Mouse (Mus musculus): ENCODE measurements around the gene Anp32b.
A peak's percentile ranks its signal among the peaks of the same experiment; 100 is the strongest.

Gene Anp32b

GRCm38 (mm10) chr4:46452855-46453719, 2.4 kb downstream of the Anp32b start:
- no peak for DNase-seq

GRCm38 (mm10) chr4:46454097-46454864, 3.6 kb downstream of the Anp32b start:
- DNase-seq, result no peak

GRCm38 (mm10) chr4:46456762-46457161, 6.1 kb downstream of the Anp32b start:
- DNase-seq, result no peak

GRCm38 (mm10) chr4:46457186-46457585, 6.5 kb downstream of the Anp32b start:
- DNase-seq, result no peak

- no peak for DNase-seq
These were observed 7.7 kb downstream of the Anp32b start for GRCm38 (mm10) chr4:46458411-46458810.

- DNase-seq, result peak; percentile 30
These were observed 12.6 kb downstream of the Anp32b start for GRCm38 (mm10) chr4:46463130-46463830.

GRCm38 (mm10) chr4:46465740-46466139, 15.0 kb downstream of the Anp32b start:
- DNase-seq, result no peak

- DNase-seq, result no peak
These were observed 24.4 kb downstream of the Anp32b start for GRCm38 (mm10) chr4:46475101-46475500.

GRCm38 (mm10) chr4:46479081-46479480, 28.4 kb downstream of the Anp32b start:
- no peak for DNase-seq

GRCm38 (mm10) chr4:46485696-46486417, 35.2 kb downstream of the Anp32b start:
- peak; percentile 65 for DNase-seq

- peak; percentile 57 for DNase-seq
These were observed 36.6 kb downstream of the Anp32b start for GRCm38 (mm10) chr4:46487348-46487747.

- DNase-seq, result peak; percentile 93
These were observed 38.6 kb downstream of the Anp32b start, which contains the start of gene Nans for GRCm38 (mm10) chr4:46489028-46489925. Gene Nans (plus strand): TSS chr4:46489248.

- DNase-seq, result no peak
These were observed 42.4 kb downstream of the Anp32b start for GRCm38 (mm10) chr4:46493071-46493470.

- DNase-seq, result no peak
These were observed 44.8 kb downstream of the Anp32b start for GRCm38 (mm10) chr4:46495543-46495942.

- peak; percentile 76 for DNase-seq
These were observed 46.7 kb downstream of the Anp32b start for GRCm38 (mm10) chr4:46497286-46497892.

GRCm38 (mm10) chr4:46498511-46498910, 47.8 kb downstream of the Anp32b start:
- DNase-seq, result no peak

- peak; percentile 51 for DNase-seq
These were observed 48.3 kb downstream of the Anp32b start for GRCm38 (mm10) chr4:46498976-46499375.

- DNase-seq, result no peak
These were observed 52.2 kb downstream of the Anp32b start for GRCm38 (mm10) chr4:46502606-46503502.

GRCm38 (mm10) chr4:46503881-46504280, 53.2 kb downstream of the Anp32b start:
- DNase-seq, result no peak

Data from kidney, adult 18-20 months (tissue).